Mouse (Mus musculus) megakaryocyte, embryonic 14.5 days (primary cell): Measurements from ENCODE around the gene Smpd3. TPM values are rescaled to one million over a fixed set of nuclear protein-coding genes. Genes with fewer than 3 reads are reported as not detected.

Experiments used
- H3K27me3 ChIP-seq: replicated peaks from 2 replicates; pipeline ENCODE3; 2012; ENCODE audit warnings: inconsistent platforms
- H3K36me3 ChIP-seq: replicated peaks from 2 replicates; pipeline ENCODE3; 2012; ENCODE audit warnings: low read length, inconsistent platforms, mixed read lengths
- H3K4me1 ChIP-seq: 2 replicates; pipeline ENCODE4 v1.6.1; 2012; ENCODE audit warnings: inconsistent platforms
- H3K4me3 ChIP-seq: replicated peaks from 2 replicates; pipeline ENCODE3; 2012; ENCODE audit warnings: moderate library complexity, mild to moderate bottlenecking, inconsistent platforms
- H3K9me3 ChIP-seq: 2 replicates; pipeline ENCODE4 v1.6.1; 2012; ENCODE audit warnings: inconsistent platforms
- FLI1 ChIP-seq: IDR thresholded peaks from 2 replicates; pipeline ENCODE4 v1.6.1; 2012; ENCODE audit warnings: low read length, inconsistent platforms, mixed read lengths
- GATA1 ChIP-seq: IDR thresholded peaks from 3 replicates; pipeline ENCODE4 v1.6.1; 2012; ENCODE audit warnings: mixed read lengths, low read length, inconsistent platforms, borderline replicate concordance
- polyA plus RNA-seq: library from polyadenylated mRNA; stranded (reverse); fragments of >175 nt; gene quantifications from 2 replicates; pipeline ENCODE4 v1.2.3, GENCODE M21; 2012; ENCODE audit warnings: low replicate concordance; ENCODE audit not compliant: insufficient read depth

Smpd3 gene
- polyA plus RNA-seq, 1 experiment: not detected

- Histone ChIP-seq H3K27me3 (peaks cover 60% of the 10 kb centered on the region), H3K9me3 (peaks cover 8% of the 10 kb centered on the region), H3K4me3 (no peak overlapping the region), H3K4me1 (peaks cover 6% of the 10 kb centered on the region), H3K36me3 (no peaks in the 10 kb centered on the region)
- TF ChIP-seq GATA1: no peak
- TF ChIP-seq FLI1: no peak
Observed at GRCm38 (mm10) chr8:106300739-106301715, 36.8 kb downstream of the Smpd3 start.

- TF ChIP-seq GATA1: no peak
- TF ChIP-seq FLI1: no peak
Observed at GRCm38 (mm10) chr8:106299686-106300085, 38.1 kb downstream of the Smpd3 start.

GRCm38 (mm10) chr8:106298846-106299245 lies 38.9 kb downstream of the Smpd3 start:
- no peaks in the 10 kb centered on the region for H3K36me3 ChIP-seq
- H3K4me1 ChIP-seq: peaks cover 2% of the 10 kb centered on the region
- TF ChIP-seq FLI1 (no peak), GATA1 (no peak)
- no peak overlapping the region for H3K4me3 ChIP-seq
- H3K27me3 ChIP-seq: peaks cover 70% of the 10 kb centered on the region
- H3K9me3 ChIP-seq: peaks cover 8% of the 10 kb centered on the region

More at GRCm38 (mm10) chr8:106299686-106300085, 38.1 kb downstream of the Smpd3 start:
- H3K9me3 ChIP-seq: peaks cover 8% of the 10 kb centered on the region
- peaks cover 6% of the 10 kb centered on the region for H3K4me1 ChIP-seq
- no peaks in the 10 kb centered on the region for H3K36me3 ChIP-seq
- no peak overlapping the region for H3K4me3 ChIP-seq
- peaks cover 67% of the 10 kb centered on the region for H3K27me3 ChIP-seq

- Histone ChIP-seq H3K9me3 (peaks cover 8% of the 10 kb centered on the region), H3K4me3 (no peak overlapping the region), H3K4me1 (peaks cover 3% of the 10 kb centered on the region), H3K36me3 (no peaks in the 10 kb centered on the region), H3K27me3 (peaks cover 73% of the 10 kb centered on the region)
- TF ChIP-seq GATA1: no peak
Observed at GRCm38 (mm10) chr8:106298261-106298660, 39.5 kb downstream of the Smpd3 start.

GRCm38 (mm10) chr8:106292484-106293396 lies 45.0 kb downstream of the Smpd3 start:
- no peaks in the 10 kb centered on the region for H3K36me3 ChIP-seq
- peaks cover 87% of the 10 kb centered on the region for H3K27me3 ChIP-seq
- H3K4me3 ChIP-seq: peak overlapping the region; percentile 65
- no peak for TF ChIP-seq GATA1
- TF ChIP-seq FLI1: no peak
- H3K9me3 ChIP-seq: no peaks in the 10 kb centered on the region
- peaks cover 24% of the 10 kb centered on the region for H3K4me1 ChIP-seq

- Histone ChIP-seq H3K9me3 (no peaks in the 10 kb centered on the region), H3K4me3 (no peak overlapping the region), H3K27me3 (peaks cover 82% of the 10 kb centered on the region), H3K36me3 (no peaks in the 10 kb centered on the region), H3K4me1 (peaks cover 24% of the 10 kb centered on the region)
- TF ChIP-seq GATA1: no peak
- TF ChIP-seq FLI1: no peak
Observed at GRCm38 (mm10) chr8:106289464-106289863, 48.3 kb downstream of the Smpd3 start.

- TF ChIP-seq GATA1 (no peak), FLI1 (no peak)
- Histone ChIP-seq H3K36me3 (no peaks in the 10 kb centered on the region), H3K27me3 (peaks cover 77% of the 10 kb centered on the region), H3K9me3 (no peaks in the 10 kb centered on the region), H3K4me1 (peaks cover 24% of the 10 kb centered on the region), H3K4me3 (no peak overlapping the region)
Observed at GRCm38 (mm10) chr8:106288732-106289131, 49.1 kb downstream of the Smpd3 start.

GRCm38 (mm10) chr8:106287445-106287844 lies 50.3 kb downstream of the Smpd3 start:
- Histone ChIP-seq H3K9me3 (no peaks in the 10 kb centered on the region), H3K27me3 (peaks cover 77% of the 10 kb centered on the region), H3K4me1 (peaks cover 13% of the 10 kb centered on the region), H3K4me3 (no peak overlapping the region), H3K36me3 (no peaks in the 10 kb centered on the region)
- TF ChIP-seq GATA1: no peak
- TF ChIP-seq FLI1: no peak

- H3K27me3 ChIP-seq: peaks cover 85% of the 10 kb centered on the region
Observed at GRCm38 (mm10) chr8:106280844-106281243, 56.9 kb downstream of the Smpd3 start.

GRCm38 (mm10) chr8:106280154-106280553 lies 57.6 kb downstream of the Smpd3 start:
- Histone ChIP-seq H3K9me3 (no peaks in the 10 kb centered on the region), H3K36me3 (no peaks in the 10 kb centered on the region), H3K4me3 (no peak overlapping the region), H3K4me1 (peaks cover 25% of the 10 kb centered on the region), H3K27me3 (peaks cover 87% of the 10 kb centered on the region)
- TF ChIP-seq GATA1 (no peak), FLI1 (no peak)

More at GRCm38 (mm10) chr8:106280844-106281243, 56.9 kb downstream of the Smpd3 start:
- no peaks in the 10 kb centered on the region for H3K9me3 ChIP-seq
- TF ChIP-seq GATA1: no peak
- TF ChIP-seq FLI1: no peak
- H3K36me3 ChIP-seq: no peaks in the 10 kb centered on the region
- H3K4me3 ChIP-seq: no peak overlapping the region
- H3K4me1 ChIP-seq: peaks cover 25% of the 10 kb centered on the region
